Mouse (Mus musculus): ENCODE measurements at regions not wholly inside any gene's neighbourhood (a gene's known extent, or its start where the extent isn't known, plus 50 kb on each side); places are given as distances from the start of the nearest gene placed in this dataset.

GRCm38 (mm10) chr1:51531360-51531759 lies 53.1 kb upstream of the Nabp1 start:
- no peak for DNase-seq (ENCODE audit: low spot score in 2 of 2)

- DNase-seq (ENCODE audit: low spot score in 2 of 2) = no peak
These were observed 52.1 kb upstream of the Nabp1 start for GRCm38 (mm10) chr1:51530191-51530926.

GRCm38 (mm10) chr1:51529653-51530052 lies 51.4 kb upstream of the Nabp1 start:
- peak in 1 of 2 experiments; percentile 37 for DNase-seq (ENCODE audit: low spot score in 2 of 2)

- no peak for DNase-seq (ENCODE audit: low spot score in 2 of 2)
These were observed 50.4 kb upstream of the Nabp1 start for GRCm38 (mm10) chr1:51528671-51529070.
